Mouse (Mus musculus) heart, embryonic 14.5 days (tissue): ENCODE measurements around the gene Pbxip1. TPM values are rescaled to one million over a fixed set of nuclear protein-coding genes. Genes with fewer than 3 reads are reported as not detected.

Experiments used
- ATAC-seq: fragments of 200-750 bp; cut with Nextera tagmentation; 2 replicates; pipeline ENCODE4 v1.8.0; 2017; ENCODE audit warnings: low read depth, moderate TSS enrichment; ENCODE audit not compliant: insufficient number of reproducible peaks, insufficient read depth, low FRiP score
- H3K27ac ChIP-seq, 2 experiments: fragments of 200-500 bp in 1 of 2; fragments of 300-500 bp in 1 of 2; sonication (generic) in 1 of 2; replicated peaks in 1 of 2; 2 replicates each; pipeline ENCODE4 v1.5.1; 2012 to 2014; ENCODE audit warnings: low read depth in 2 of 2, low read length in 2 of 2, control low read depth in 1 of 2, mild to moderate bottlenecking in 1 of 2, mixed read lengths in 1 of 2; ENCODE audit not compliant: control insufficient read depth in 1 of 2, insufficient read depth in 1 of 2
- H3K27me3 ChIP-seq: fragments of 300-500 bp; sonication (generic); 2 replicates; pipeline ENCODE4 v1.6.1; 2014; ENCODE audit warnings: mild to moderate bottlenecking, low read length, control low read depth; ENCODE audit not compliant: control insufficient read depth, insufficient read depth
- H3K36me3 ChIP-seq: fragments of 300-500 bp; sonication (generic); 2 replicates; pipeline ENCODE4 v1.6.1; 2014; ENCODE audit warnings: mild to moderate bottlenecking, control low read depth, low read length, mixed read lengths; ENCODE audit not compliant: control insufficient read depth, insufficient read depth
- H3K4me1 ChIP-seq, 2 experiments: fragments of 200-500 bp in 1 of 2; fragments of 300-500 bp in 1 of 2; sonication (generic) in 1 of 2; 2 replicates each; pipeline ENCODE4 v1.6.1; 2012 to 2014; ENCODE audit warnings: low read length in 2 of 2, control low read depth in 1 of 2, mixed read lengths in 1 of 2; ENCODE audit not compliant: control insufficient read depth in 2 of 2, insufficient read depth in 2 of 2
- H3K4me2 ChIP-seq: fragments of 300-500 bp; sonication (generic); 2 replicates; pipeline ENCODE4 v1.6.1; 2014; ENCODE audit warnings: mild to moderate bottlenecking, low read length
- H3K4me3 ChIP-seq, 2 experiments: fragments of 200-500 bp in 1 of 2; fragments of 300-500 bp in 1 of 2; sonication (generic) in 1 of 2; 2 replicates each; pipeline ENCODE4 v1.5.1; 2012 to 2014; ENCODE audit warnings: low read length in 2 of 2, mild to moderate bottlenecking in 2 of 2, control low read depth in 1 of 2, low read depth in 1 of 2, moderate library complexity in 1 of 2; ENCODE audit not compliant: control insufficient read depth in 1 of 2, insufficient read depth in 1 of 2
- H3K9ac ChIP-seq: fragments of 300-500 bp; sonication (generic); 2 replicates; pipeline ENCODE4 v1.6.1; 2014; ENCODE audit warnings: mild to moderate bottlenecking, low read length
- H3K9me3 ChIP-seq: fragments of 300-500 bp; sonication (generic); 2 replicates; pipeline ENCODE4 v1.6.1; 2016; ENCODE audit warnings: low read length, control low read depth; ENCODE audit not compliant: control insufficient read depth
- WGBS: fragments of 180-500 bp; shearing (Covaris S2); extraction: QIAGEN DNeasy Blood & Tissue Kit; methylation state at CpG from one replicate; pipeline ENCODE4 v1.1.7; 2014; 5-methylcytosine and 5-hydroxymethylcytosine counted together
- polyA plus RNA-seq: library from polyadenylated mRNA; unstranded; fragments of >200 nt; fragmentation: Nextera tagmentation; extraction: Ambion mirVana; gene quantifications from 2 replicates; pipeline ENCODE4 v1.2.1, GENCODE M21; 2014

The Pbxip1 gene
- polyA plus RNA-seq, 1 experiment from 2014 or later = 37.3 TPM

DNA sequence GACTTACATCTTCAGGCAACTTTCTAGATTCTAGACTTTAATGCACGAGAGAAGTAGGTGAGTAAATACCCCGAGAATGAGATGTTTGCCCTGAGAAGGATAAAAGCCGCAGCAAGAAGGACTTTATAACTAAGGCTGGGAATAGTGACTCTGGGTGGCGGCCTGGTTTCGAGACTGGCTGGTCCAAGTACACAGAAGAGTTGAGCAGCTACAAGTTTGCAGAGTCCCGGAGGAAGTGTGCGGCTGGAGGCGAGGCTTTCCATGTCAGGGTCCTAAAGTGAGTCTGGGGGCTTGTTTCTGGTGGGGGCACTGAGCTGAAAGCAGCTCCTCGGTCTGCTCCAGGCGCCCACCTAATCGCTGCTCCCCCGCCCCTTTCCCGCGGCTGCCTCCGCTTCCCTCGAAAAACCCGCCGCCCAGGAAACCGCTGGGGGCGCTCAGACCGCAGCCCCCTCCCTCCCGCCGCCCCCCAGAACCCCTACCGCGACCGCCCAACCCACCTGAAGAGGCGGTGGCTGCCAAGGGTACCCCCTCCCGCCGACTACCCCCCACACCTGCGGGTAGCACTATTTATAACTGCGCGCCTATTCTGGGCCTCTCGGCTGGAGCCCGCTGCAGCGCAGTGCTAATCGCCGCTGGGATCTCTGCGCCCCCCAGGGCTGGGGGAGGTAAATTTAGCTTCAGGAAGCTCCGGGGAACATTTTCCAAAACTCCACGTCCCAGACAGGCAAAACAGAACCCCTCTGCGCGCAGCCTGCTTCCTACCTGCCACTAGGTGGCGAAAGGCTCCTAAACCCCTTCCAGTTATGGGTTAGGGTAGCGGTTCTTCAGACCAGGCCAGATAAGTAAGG is 40.5 kb upstream of the Pbxip1 start:
- Histone ChIP-seq H3K36me3 (peaks cover 7% of the 10 kb centered on the region; the same call in 1 of the 2 replicates), H3K4me1 (peaks cover 14 to 23% of the 10 kb centered on the region in 2 experiments), H3K4me3 (peak overlapping the region; percentile 58 to 62), H3K27me3 (no peaks in the 10 kb centered on the region), H3K27ac (peak overlapping the region; percentile 73 to 86), H3K4me2 (peak overlapping the region; percentile 93), H3K9ac (peak overlapping the region; percentile 67), H3K9me3 (no peaks in the 10 kb centered on the region)
- WGBS = under 1% methylated on average over 44 of the region's 44 CpGs
- no peak for ATAC-seq

- Histone ChIP-seq H3K4me3 (peak overlapping the region; percentile 58 to 62), H3K9ac (peak overlapping the region; percentile 67), H3K27ac (peak overlapping the region; percentile 42 to 86), H3K4me1 (peaks cover 12 to 18% of the 10 kb centered on the region in 2 experiments), H3K9me3 (no peaks in the 10 kb centered on the region), H3K4me2 (peak overlapping the region; percentile 93), H3K27me3 (no peaks in the 10 kb centered on the region), H3K36me3 (peaks cover 13% of the 10 kb centered on the region)
- ATAC-seq = no peak
- 0% methylated on average over 4 of the region's 4 CpGs for WGBS
These were observed 39.9 kb upstream of the Pbxip1 start for GRCm38 (mm10) chr3:89396654-89397005.

GRCm38 (mm10) chr3:89401329-89401728 is 35.2 kb upstream of the Pbxip1 start:
- WGBS = 84% methylated on average over 7 of the region's 7 CpGs
- no peak for ATAC-seq

GRCm38 (mm10) chr3:89402693-89403092 is 33.8 kb upstream of the Pbxip1 start, which contains the start of gene Lenep:
Lenep (minus strand) TSS chr3:89402793.
- no peak within 1 kb of the TSS for H3K4me2 ChIP-seq
- H3K9ac ChIP-seq = no peak within 1 kb of the TSS
- H3K9me3 ChIP-seq = no peaks in the 10 kb centered on the region
- 80% methylated on average over 5 of the region's 5 CpGs for WGBS
- no peaks in the 10 kb centered on the region for H3K27me3 ChIP-seq
- H3K4me1 ChIP-seq = no peaks in the 10 kb centered on the region
- no peak within 1 kb of the TSS for H3K27ac ChIP-seq
- no peak within 1 kb of the TSS for H3K4me3 ChIP-seq
- ATAC-seq = no peak
- H3K36me3 ChIP-seq = peaks cover 66% of the 10 kb centered on the region

More at GRCm38 (mm10) chr3:89401329-89401728, 35.2 kb upstream of the Pbxip1 start:
- Histone ChIP-seq H3K9me3 (no peaks in the 10 kb centered on the region), H3K36me3 (peaks cover 55% of the 10 kb centered on the region), H3K4me1 (peaks cover 4 to 7% of the 10 kb centered on the region in 2 experiments), H3K4me3 (no peak overlapping the region), H3K27ac (no peak overlapping the region), H3K4me2 (no peak overlapping the region), H3K27me3 (no peaks in the 10 kb centered on the region), H3K9ac (no peak overlapping the region)

DNA sequence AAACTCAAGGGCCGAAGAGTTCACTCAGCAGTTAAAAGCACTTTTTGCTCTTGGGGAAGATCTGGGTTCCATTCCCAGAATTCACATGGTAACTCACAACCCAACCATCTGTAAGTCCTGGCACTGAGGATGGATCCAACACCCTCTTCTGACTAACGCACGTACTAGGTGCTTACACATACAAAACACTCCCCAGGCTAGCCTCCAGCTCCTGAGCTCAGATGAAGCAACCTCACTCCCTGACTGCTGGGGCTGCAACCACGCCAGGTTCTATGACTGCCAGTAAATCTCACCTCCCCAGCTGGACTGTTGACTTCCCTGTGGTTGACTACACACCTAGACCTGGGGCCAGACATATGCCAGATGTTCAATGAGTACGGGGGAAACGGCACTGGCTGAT is 29.6 kb upstream of the Pbxip1 start:
- no peak overlapping the region for H3K4me3 ChIP-seq
- peaks cover 6 to 7% of the 10 kb centered on the region in 2 experiments for H3K4me1 ChIP-seq
- H3K27ac ChIP-seq = no peak overlapping the region
- no peaks in the 10 kb centered on the region for H3K9me3 ChIP-seq
- ATAC-seq = no peak
- no peak overlapping the region for H3K4me2 ChIP-seq
- 84% methylated on average over 6 of the region's 6 CpGs for WGBS
- peaks cover 62% of the 10 kb centered on the region for H3K36me3 ChIP-seq
- no peaks in the 10 kb centered on the region for H3K27me3 ChIP-seq
- H3K9ac ChIP-seq = no peak overlapping the region

DNA sequence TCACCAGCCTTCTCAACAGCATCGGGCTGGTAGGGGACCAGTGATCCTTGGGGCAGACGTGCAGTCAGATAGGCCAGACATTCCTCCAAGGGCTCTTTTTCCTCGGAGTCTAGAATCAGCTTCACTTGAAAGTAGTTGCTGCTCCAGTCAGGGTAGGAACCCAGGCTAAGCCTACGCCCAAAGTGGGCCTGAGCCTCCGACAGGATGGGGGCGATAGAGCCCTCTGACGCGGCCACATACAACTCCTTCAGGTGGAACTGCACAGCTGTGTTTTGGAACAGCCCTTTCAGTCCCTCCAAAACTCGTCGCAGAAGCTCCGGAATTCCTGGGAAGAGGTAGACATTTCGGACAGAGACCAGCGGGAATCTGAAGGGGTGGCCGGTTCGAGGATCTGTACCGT is 28.1 kb upstream of the Pbxip1 start:
- Histone ChIP-seq H3K9me3 (no peaks in the 10 kb centered on the region), H3K36me3 (peaks cover 48% of the 10 kb centered on the region), H3K4me1 (peaks cover 6 to 7% of the 10 kb centered on the region in 2 experiments), H3K27me3 (no peaks in the 10 kb centered on the region), H3K4me2 (no peak overlapping the region), H3K27ac (no peak overlapping the region), H3K4me3 (no peak overlapping the region), H3K9ac (no peak overlapping the region)
- no peak for ATAC-seq
- 53% methylated on average over 16 of the region's 16 CpGs for WGBS

DNA sequence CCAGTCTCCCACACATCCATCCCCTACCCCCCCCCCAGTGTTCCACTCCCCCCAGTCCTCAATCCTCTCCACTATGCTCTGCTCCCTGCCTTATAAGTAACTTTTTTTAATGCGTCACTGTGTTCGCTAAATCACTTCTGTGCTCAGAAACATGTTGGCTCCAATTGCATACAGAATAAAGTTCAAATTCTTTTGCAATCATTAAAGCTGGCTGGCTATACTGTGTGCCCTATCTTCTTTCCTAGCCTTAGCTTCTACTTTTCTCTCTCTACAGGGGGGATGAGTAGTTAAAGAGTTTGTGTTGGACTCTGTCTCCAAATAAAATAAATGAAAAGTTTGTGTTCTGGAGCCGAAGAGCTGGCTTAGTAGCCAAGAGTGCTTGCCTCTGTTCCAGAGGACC is 26.8 kb upstream of the Pbxip1 start:
- H3K9me3 ChIP-seq = no peaks in the 10 kb centered on the region
- no peak overlapping the region for H3K27ac ChIP-seq
- peaks cover 46% of the 10 kb centered on the region for H3K36me3 ChIP-seq
- no peak for ATAC-seq
- peaks cover 6 to 7% of the 10 kb centered on the region in 2 experiments for H3K4me1 ChIP-seq
- H3K9ac ChIP-seq = no peak overlapping the region
- H3K27me3 ChIP-seq = no peaks in the 10 kb centered on the region
- H3K4me2 ChIP-seq = no peak overlapping the region
- 91% methylated on average over 3 of the region's 3 CpGs for WGBS
- H3K4me3 ChIP-seq = no peak overlapping the region
